Comparison of ENCODE assay signal across 13 mouse cellular contexts in genomic region chr7:95578633-95579032, GRCm38 (mm10).
"Had no signal": no experiment of that assay in that cellular context is flagged by ENCODE, and none has a peak within 500 bp of the region (broad histone marks: within the 10 kb centered on the region; RNA-seq: fewer than 3 reads in every experiment).

No protein-coding gene starts in this region.

- H3K4me2 ChIP-seq: liver, embryonic 12.5 days; lung, embryonic 14.5 days; midbrain, embryonic 12.5 days; neural tube, embryonic 12.5 days; stomach, embryonic 15.5 days had no signal

- H3K27me3 ChIP-seq: liver, embryonic 12.5 days; midbrain, embryonic 12.5 days; neural tube, embryonic 12.5 days; stomach, embryonic 15.5 days had no signal

- H3K4me1 ChIP-seq: liver, embryonic 12.5 days; midbrain, embryonic 10.5 days; midbrain, embryonic 12.5 days; neural tube, embryonic 12.5 days; stomach, embryonic 15.5 days had no signal

- H3K36me3 ChIP-seq: liver, embryonic 12.5 days; midbrain, embryonic 10.5 days; midbrain, embryonic 12.5 days; neural tube, embryonic 12.5 days; stomach, embryonic 15.5 days had no signal

- H3K9me3 ChIP-seq: liver, embryonic 12.5 days; midbrain, embryonic 10.5 days; midbrain, embryonic 12.5 days; neural tube, embryonic 12.5 days; stomach, embryonic 15.5 days had no signal

- DNase-seq: lung, embryonic 14.5 days; midbrain, embryonic 14.5 days; right cerebral cortex, postnatal 14 days; thymus, adult 2 months; thymus, postnatal 25 days had no signal

- ATAC-seq: liver, embryonic 12.5 days; midbrain, embryonic 16.5 days had no signal

- H3K27ac ChIP-seq: liver, embryonic 12.5 days; liver, embryonic 14.5 days; midbrain, embryonic 10.5 days; midbrain, embryonic 12.5 days; neural tube, embryonic 12.5 days; stomach, embryonic 15.5 days; stomach, postnatal 0 days had no signal

- H3K9ac ChIP-seq: liver, embryonic 12.5 days; liver, embryonic 14.5 days; lung, embryonic 14.5 days; midbrain, embryonic 12.5 days; neural tube, embryonic 12.5 days; stomach, embryonic 15.5 days had no signal

- H3K4me3 ChIP-seq: liver, embryonic 12.5 days; midbrain, embryonic 10.5 days; midbrain, embryonic 12.5 days; neural tube, embryonic 12.5 days; stomach, embryonic 15.5 days had no signal
